Mouse (Mus musculus): Measurements from ENCODE around the gene Rubcnl.

GRCm38 (mm10) chr14:75015856-75016714, at the start of gene Rubcnl:
- TF ChIP-seq CTCF (IDR thresholded peaks at IDR 0.05; ENCODE audit: low read depth, low read length) (peak; percentile 32; the same call in 1 of the 2 replicates), TAL1 (conservative IDR thresholded peaks at IDR 0.05; ENCODE audit: low read depth, low read length) (no peak), GATA1 (IDR thresholded peaks at IDR 0.05; ENCODE audit: borderline replicate concordance, low read length) (no peak), POLR2AphosphoS5 (IDR thresholded peaks at IDR 0.05; ENCODE audit: insufficient replicate concordance, low read depth, low read length) (no peak)
